Mouse (Mus musculus) MEL (cell line): ENCODE measurements around the gene Rsad1.

Experiments
- CHD1 ChIP-seq: IDR thresholded peaks from 2 replicates; pipeline ENCODE4 v1.6.1; 2012; ENCODE audit warnings: low read depth, mild to moderate bottlenecking, inconsistent platforms, low read length, improper control_type of control experiment
- CHD2 ChIP-seq: IDR thresholded peaks from 2 replicates; pipeline ENCODE4 v1.6.1; 2011; ENCODE audit warnings: low read length, improper control_type of control experiment
- CTCF ChIP-seq, 3 experiments: IDR thresholded peaks in 2 of 3; conservative IDR thresholded peaks in 1 of 3; 2 replicates each; pipeline ENCODE4 v1.5.1; 2011 to 2012; ENCODE audit warnings: low read length in 3 of 3, low read depth in 2 of 3, mild to moderate bottlenecking in 2 of 3, improper control_type of control experiment in 1 of 3, inconsistent platforms in 1 of 3, mixed read lengths in 1 of 3, moderate library complexity in 1 of 3; ENCODE audit not compliant: control insufficient read depth in 1 of 3, insufficient read depth in 1 of 3, poor library complexity in 1 of 3, severe bottlenecking in 1 of 3
- E2F4 ChIP-seq: IDR thresholded peaks from 2 replicates; pipeline ENCODE4 v1.6.1; 2011; ENCODE audit warnings: low read depth, low read length, improper control_type of control experiment, borderline replicate concordance
- EP300 ChIP-seq, 2 experiments: IDR thresholded peaks; 2 replicates each; pipeline ENCODE4 v1.6.1; 2011; ENCODE audit warnings: improper control_type of control experiment in 2 of 2, low read length in 2 of 2, low read depth in 1 of 2, mild to moderate bottlenecking in 1 of 2
- GATA1 ChIP-seq: IDR thresholded peaks from 2 replicates; pipeline ENCODE4 v1.6.1; 2011; ENCODE audit warnings: low read depth, low read length, improper control_type of control experiment
- KAT2A ChIP-seq: conservative IDR thresholded peaks from 2 replicates; pipeline ENCODE4 v1.6.1; 2012; ENCODE audit warnings: low read depth, low read length, improper control_type of control experiment, inconsistent platforms
- MAFK ChIP-seq: IDR thresholded peaks from 2 replicates; pipeline ENCODE4 v1.6.1; 2011; ENCODE audit warnings: low read depth, mild to moderate bottlenecking, low read length, improper control_type of control experiment, borderline replicate concordance
- TAL1 ChIP-seq: IDR thresholded peaks from 2 replicates; pipeline ENCODE4 v1.6.1; 2012; ENCODE audit warnings: mild to moderate bottlenecking, inconsistent platforms, low read length, moderate library complexity, mixed read lengths
- USF1 ChIP-seq: IDR thresholded peaks from 2 replicates; pipeline ENCODE4 v1.6.1; 2014; ENCODE audit warnings: low read depth, mild to moderate bottlenecking, inconsistent platforms, low read length, improper control_type of control experiment, moderate library complexity
- ZKSCAN1 ChIP-seq: IDR thresholded peaks from 2 replicates; pipeline ENCODE4 v1.6.1; 2012; ENCODE audit warnings: low read depth, mild to moderate bottlenecking, inconsistent platforms, low read length, improper control_type of control experiment, moderate library complexity

GRCm38 (mm10) chr11:94513452-94513851 is 35.6 kb downstream of the Rsad1 start:
- TF ChIP-seq KAT2A (no peak), CTCF (IDR thresholded peaks at IDR 0.05 in 2 of 3, conservative IDR thresholded peaks at IDR 0.05 in 1 of 3; ENCODE audit: control insufficient read depth in 1 of 3, insufficient read depth in 1 of 3, low read depth in 2 of 3, low read length in 3 of 3, poor library complexity in 1 of 3, severe bottlenecking in 1 of 3) (no peak), CHD2 (no peak), EP300 (IDR thresholded peaks at IDR 0.05; ENCODE audit: low read depth in 1 of 2, low read length in 2 of 2) (no peak), TAL1 (no peak), E2F4 (no peak), MAFK (no peak), CHD1 (no peak), USF1 (no peak), GATA1 (no peak), ZKSCAN1 (no peak)
